Mouse (Mus musculus) monocyte, adult 5-6 weeks (primary cell): ENCODE results near the gene Cdk2ap1. TPM values are rescaled to one million over a fixed set of nuclear protein-coding genes. Genes with fewer than 3 reads are reported as not detected.
"Not testable (repeated sequence)": the region's sequence is repeated elsewhere in the genome, so short reads cannot be mapped to it uniquely, and the experiment has no call there.

Source experiments
- ATAC-seq: fragments of 153-309, 156-312 bp; replicated peaks from 2 replicates; pipeline ENCODE4 v1.8.0; 2017; ENCODE audit warnings: mild to moderate bottlenecking; ENCODE audit not compliant: low TSS enrichment, insufficient number of reproducible peaks, severe bottlenecking, poor library complexity, low FRiP score
- total RNA-seq: library from RNA; stranded (forward); fragments of 200-1000, 200-491, 200-594 nt; gene quantifications from 3 replicates; pipeline ENCODE4 v1.2.3, GENCODE M21; 2017

Gene Cdk2ap1
- total RNA-seq = 91.4 to 168 TPM (median 101 TPM) in 3 replicates

DNA sequence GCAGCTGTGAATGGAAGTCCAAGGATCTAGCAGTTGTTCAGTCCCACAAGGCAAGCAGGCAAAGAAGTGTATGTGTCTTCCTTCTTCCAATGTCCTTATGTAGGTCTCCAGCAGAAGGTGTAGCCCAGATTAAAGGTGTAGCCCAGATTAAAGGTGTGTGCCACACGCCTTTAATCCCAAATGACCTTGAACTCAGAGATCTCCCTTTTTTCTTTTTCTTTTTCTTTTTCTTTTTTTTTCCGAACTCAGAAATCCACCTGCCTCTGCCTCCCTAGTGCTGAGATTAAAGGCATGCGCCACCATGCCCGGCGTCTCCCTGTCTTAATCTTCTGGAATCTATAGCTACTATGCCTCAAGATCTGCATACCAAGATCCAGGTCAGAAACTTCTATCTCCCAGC, at the start of gene Cdk2ap1:
Gene Cdk2ap1, minus strand, starts transcription at position 101 of the 400 bp plus-strand sequence.
- not testable (repeated sequence) for ATAC-seq

DNA sequence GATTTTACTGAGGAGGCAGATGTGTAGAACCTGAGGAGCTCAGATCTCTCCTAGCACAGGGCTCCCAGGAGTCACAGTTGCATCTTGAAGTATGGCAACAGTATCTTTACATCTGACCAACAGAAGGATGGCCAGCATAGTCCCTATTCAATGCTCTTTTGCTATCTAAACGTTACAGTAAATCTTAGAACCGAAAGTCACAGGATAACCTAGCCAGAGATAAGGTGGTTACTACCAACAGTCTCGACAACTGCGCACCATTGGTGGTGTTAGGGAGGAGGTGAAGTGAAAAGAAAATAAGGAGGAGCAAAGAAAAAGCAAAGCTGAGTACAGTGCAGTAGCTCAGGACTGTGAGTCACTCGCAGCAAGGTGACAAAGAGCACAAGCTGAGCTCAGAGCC, 49.3 kb upstream of the Cdk2ap1 start:
- ATAC-seq = no peak

DNA sequence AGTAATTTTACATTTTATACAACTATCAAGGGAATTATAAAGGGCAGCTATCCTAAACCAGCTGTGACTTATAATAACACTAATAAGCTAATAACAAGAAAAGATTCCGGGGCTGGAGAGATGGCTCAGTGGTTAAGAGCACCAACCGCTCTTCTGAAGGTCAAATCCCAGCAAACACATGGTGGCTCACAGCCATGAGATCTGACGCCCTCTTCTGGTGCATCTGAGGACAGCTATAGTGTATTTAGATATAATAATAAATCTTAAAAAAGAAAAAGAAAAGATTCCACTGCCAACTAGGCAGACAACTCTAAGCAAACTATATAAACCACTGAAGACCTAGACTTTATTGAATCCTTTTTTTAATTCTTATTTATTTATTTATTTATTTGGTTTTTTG, 47.9 kb upstream of the Cdk2ap1 start:
- no peak for ATAC-seq

DNA sequence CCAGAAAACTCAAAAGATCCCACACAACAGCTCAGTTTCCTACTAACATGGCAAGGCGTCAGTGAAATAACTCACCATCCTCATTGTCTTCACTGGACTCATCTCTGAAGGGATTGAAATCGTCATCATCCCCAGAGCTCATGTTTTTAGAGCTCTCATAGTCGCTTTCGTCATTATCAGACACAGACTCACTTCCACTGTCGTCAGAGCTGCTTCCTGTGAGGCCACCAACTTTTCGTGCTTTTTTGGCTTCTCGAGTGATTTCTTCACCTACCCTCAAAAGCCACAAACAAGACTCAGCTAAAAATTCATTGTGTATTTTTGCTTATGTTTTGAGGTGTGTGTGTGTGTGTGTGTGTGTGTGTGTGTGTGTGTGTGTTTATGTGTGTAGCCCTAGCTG, 30.8 kb upstream of the Cdk2ap1 start:
- no peak for ATAC-seq

- no peak for ATAC-seq
These were observed 29.5 kb upstream of the Cdk2ap1 start for GRCm38 (mm10) chr5:124392412-124392811.

GRCm38 (mm10) chr5:124387932-124388331, 25.1 kb upstream of the Cdk2ap1 start:
- ATAC-seq = no peak

- no peak for ATAC-seq
These were observed 17.2 kb upstream of the Cdk2ap1 start for GRCm38 (mm10) chr5:124380121-124380520.

DNA sequence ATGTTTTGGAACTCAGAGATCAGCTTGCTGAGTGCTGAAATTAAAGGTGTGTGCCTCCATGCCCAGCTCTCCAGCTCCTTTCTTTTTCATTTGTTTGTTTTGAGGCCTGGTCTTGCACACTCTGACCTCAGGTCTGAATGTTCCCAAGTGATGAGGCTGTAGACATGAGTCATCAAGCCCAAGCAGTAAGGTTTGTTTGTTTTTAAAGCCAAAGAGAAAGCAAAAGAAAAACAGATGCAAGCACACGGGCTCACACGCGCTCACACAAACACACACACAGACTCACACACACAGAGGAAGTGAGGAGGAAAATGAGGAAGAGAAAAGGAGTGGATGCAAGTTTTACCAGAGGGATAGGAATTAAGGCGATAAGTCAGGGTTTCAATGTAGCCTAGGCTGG, 14.3 kb upstream of the Cdk2ap1 start:
- peak; percentile 56 for ATAC-seq

DNA sequence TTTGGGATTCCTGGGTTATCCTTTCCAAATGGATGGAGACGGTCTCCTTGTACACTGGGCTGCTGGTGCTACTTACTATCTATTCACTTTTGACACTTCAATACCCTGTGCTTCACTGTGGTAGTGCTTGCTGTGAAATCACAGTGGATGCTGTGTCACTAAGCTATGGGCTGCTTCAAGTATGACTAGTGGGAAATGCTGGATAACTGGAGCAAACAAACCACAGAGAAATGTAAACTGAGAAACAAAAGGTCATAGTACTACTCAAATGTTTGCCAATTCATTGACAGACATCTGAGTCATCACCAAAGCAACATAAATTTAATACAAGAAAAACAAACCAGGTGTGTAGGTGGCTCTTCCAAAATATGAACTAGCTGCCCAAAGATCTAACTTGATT, 13.5 kb upstream of the Cdk2ap1 start:
- no peak for ATAC-seq

DNA sequence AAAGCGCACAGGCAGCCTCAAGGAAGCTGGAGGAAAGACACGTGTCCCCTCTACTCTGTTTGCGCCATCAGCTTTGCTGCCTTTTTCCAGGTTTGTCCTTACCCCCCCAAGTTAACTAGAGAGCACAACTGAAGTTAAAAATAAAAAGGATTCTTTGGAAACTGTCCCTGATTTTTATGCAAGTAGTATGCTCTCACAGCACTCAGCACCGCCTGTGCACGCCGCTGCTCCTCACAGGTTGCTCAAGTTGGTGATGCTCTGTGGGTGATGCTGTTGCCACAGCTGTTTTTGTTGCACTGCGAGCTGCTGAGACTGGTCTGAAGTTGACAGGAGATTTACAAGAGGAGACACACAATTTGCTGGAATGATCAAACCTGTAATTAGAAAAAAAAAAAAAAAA, 11.4 kb upstream of the Cdk2ap1 start:
- no peak for ATAC-seq

DNA sequence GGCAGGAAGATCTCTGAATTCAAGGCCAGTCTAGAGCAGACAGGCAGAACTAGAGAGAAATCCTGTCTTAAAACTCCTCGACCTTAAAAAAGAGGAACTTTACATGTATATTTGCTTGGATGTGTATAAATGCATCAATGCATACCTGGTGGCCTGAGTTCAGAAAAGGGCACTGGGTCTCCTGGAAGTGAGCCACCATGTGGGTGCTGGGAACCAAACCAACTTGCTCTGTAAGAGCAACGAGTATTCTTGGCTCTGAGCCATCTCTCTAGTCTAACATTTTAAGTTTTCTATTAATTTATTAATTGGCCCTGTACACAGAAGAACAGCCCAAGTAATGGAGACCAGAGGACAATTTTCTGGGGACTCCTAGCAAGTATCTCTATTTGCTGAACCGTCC, 3.8 kb upstream of the Cdk2ap1 start:
- ATAC-seq = no peak

- ATAC-seq = no peak
These were observed 2.9 kb upstream of the Cdk2ap1 start for GRCm38 (mm10) chr5:124365754-124366153.

DNA sequence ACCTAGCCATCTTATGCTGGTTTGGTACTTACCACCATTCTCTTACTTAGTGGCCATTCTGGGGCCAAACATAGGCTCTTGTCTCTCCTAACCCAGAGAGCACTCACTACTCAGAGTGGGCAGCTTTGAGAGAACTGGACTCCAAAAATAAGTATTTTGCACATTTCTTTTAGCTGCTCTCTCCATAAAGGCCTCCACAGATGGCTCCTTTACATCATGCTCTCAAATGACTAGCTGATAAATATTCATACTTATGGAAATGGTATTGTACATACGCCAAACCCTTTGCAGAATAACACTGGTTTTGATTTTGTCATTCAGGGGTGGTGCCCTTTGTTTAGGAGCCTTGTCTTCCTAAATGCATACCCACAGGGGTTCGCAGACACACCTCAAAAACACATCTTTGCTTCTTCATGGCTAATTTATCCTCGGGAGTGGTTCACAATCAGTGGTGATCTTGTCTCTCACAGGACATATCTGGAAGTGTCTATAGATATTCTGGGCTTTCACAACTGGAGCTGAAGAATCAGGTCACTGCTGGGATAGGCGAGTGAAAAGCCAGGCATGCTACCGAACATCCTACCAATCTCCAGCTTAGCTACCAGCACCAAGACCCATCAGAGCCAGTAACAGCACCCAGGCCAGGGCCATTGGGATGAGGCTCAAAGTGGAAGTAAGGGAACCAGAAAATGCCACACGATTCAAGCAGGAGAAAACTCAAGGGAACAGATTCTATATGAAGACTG, 1.5 kb upstream of the Cdk2ap1 start:
- no peak for ATAC-seq

DNA sequence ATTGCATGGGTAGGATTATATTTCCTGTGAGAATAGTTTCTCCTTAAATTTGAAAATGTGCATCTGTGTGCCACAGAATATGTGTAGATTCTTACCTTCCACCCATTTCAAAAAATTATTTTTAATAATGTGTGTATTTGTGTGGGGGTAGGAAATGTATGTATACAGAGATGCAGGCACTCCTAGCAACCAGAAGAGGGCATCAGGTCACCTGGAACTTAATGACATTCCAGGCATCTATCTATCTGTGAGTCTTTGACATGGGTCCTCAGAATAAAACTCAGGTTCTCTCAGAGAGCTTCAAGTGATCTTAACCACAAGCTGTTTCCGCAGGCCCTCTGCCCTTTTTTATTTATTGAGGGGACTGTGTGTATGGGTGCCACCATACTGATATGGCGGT, 3.2 kb downstream of the Cdk2ap1 start:
- 0 out of 2 replicates have a peak, but pooled peaks have one; percentile 43 for ATAC-seq

DNA sequence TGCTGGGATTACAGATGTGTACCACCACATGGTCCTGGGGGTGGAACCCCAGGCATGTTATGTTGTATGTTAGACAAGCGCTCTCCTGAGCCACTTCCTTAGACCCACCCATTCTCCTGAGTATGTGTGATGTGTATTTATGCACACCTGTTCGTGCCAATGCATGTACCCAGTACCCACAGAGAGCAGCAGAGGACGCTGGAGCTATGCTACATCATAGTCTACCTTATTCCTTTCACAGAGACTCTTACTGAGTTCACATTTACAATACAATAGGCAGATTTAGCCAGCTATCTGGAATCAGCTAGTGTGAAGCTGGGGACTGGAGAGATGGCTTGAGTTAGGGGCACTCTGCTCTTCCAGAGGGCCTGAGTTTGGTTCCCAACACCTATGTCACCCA, 6.2 kb downstream of the Cdk2ap1 start:
- no peak for ATAC-seq

DNA sequence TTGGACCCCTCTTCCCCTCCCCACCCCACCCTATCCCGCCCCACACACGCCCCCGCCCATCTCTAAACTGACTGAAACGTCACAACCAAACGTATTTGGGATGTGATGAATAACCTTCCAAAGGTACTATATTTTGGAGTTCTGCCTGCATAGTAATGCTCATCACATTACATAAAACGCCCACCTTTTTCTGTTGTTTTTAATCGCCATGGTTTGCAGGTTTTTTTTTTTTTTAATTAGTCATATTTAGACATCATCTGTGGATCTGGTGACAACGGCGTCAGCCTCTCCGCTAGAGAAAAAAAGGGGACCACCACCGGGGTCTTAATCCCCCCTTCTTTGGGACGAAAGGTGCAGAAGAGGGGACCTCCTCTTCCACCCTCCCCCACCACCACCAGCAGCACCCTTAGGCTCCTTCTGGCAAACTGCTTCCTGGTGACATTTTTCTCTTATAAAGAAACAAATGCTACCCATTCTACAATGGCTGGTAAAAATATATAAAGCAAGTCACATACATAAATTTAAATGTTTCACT, 7.4 kb downstream of the Cdk2ap1 start:
- no peak for ATAC-seq

GRCm38 (mm10) chr5:124354574-124355424, 8.1 kb downstream of the Cdk2ap1 start:
- ATAC-seq = no peak

GRCm38 (mm10) chr5:124353726-124354547, 8.9 kb downstream of the Cdk2ap1 start:
- ATAC-seq = no peak
